Mouse (Mus musculus) B cell, adult 62 days (primary cell): ENCODE measurements around the gene Hecw2. TPM values are rescaled to one million over a fixed set of nuclear protein-coding genes. Genes with fewer than 3 reads are reported as not detected.

Experiments used
- total RNA-seq: library from RNA; stranded (reverse); gene quantifications from 4 replicates; pipeline ENCODE4 v1.2.4, GENCODE M21; 2023

The Hecw2 gene
- 0.06 to 1.3 TPM (median 0.12 TPM) in 3 of 4 replicates, not detected in the other for total RNA-seq

GRCm38 (mm10) chr1:54194954-54195305, at the start of gene Hecw2:
Gene Hecw2, minus strand, starts transcription at chr1:54195168.

DNA sequence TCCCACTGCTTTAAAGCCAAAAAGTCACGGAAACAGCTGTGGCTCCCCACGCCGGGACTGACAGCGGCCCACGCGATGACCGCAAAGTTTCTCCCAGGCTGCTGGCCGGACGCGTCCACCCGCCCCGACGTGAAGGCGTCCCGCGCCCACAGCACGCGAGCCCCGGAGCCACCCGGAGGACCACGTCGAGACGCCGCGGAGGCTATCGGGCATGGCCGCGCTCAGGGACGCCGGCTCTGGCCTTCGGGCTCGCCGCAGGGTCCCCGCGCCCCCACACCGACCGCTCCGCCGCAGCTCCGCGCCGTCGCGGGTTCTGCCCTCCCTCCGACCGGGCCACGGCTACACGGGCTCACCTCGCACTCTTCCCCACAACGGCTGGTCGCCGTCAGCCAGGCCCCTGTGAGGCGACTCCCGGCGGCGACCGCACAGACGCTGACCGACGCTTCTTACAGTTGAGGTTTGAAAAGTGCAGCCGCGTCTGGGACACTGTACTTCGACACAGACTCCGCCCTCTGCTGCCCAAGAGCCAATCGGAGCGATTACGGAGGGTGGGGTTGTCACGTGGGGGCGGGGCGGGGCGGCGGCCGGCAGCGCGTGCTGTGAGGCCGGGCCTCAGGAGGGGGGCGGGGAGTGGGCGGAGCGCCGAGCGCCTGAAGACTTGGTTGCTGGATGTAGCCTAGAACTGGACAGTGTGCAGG, 410.1 kb downstream of the Hecw2 start, which contains the start of gene Stk17b:
Gene Stk17b, minus strand, starts transcription at position 504 of the 698 bp plus-strand sequence.

Other genes starting within 250 kb of the Hecw2 start
- gene Ccdc150, start 55.5 kb upstream of the Hecw2 start, total RNA-seq: 0.18 to 0.51 TPM (median 0.20 TPM) in 3 of 4 replicates, not detected in the other
- gene Gtf3c3, start 243.8 kb upstream of the Hecw2 start, total RNA-seq: 18.0 to 22.2 TPM (median 20.5 TPM) in 4 replicates